Mouse (Mus musculus) NIH3T3 (cell line): ENCODE data around the gene Rad51d.

Experiments used
- DNase-seq: peaks from one replicate; pipeline ENCODE4 v3.0.0-alpha.2; 2012; ENCODE audit warnings: low read depth

Rad51d gene

GRCm38 (mm10) chr11:82891936-82892335 is 1.5 kb upstream of the Rad51d start, which contains the start of gene Fndc8:
Gene Fndc8 (plus strand): TSS chr11:82892124.
- DNase-seq = no peak

- DNase-seq = peak; percentile 57
Measured at GRCm38 (mm10) chr11:82889524-82890341, 681 bp downstream of the Rad51d start.

GRCm38 (mm10) chr11:82888491-82888946 is 1.9 kb downstream of the Rad51d start:
- DNase-seq = peak; percentile 84

GRCm38 (mm10) chr11:82886559-82886958 is 3.9 kb downstream of the Rad51d start:
- peak; percentile 39 for DNase-seq

GRCm38 (mm10) chr11:82883180-82883579 is 7.2 kb downstream of the Rad51d start:
- DNase-seq = no peak

GRCm38 (mm10) chr11:82877726-82878344 is 12.6 kb downstream of the Rad51d start:
- no peak for DNase-seq

GRCm38 (mm10) chr11:82875631-82876030 is 14.8 kb downstream of the Rad51d start:
- DNase-seq = no peak

- DNase-seq = no peak
Measured at GRCm38 (mm10) chr11:82874924-82875323, 15.5 kb downstream of the Rad51d start.

- DNase-seq = peak; percentile 99
Measured at GRCm38 (mm10) chr11:82871031-82871446, 19.4 kb downstream of the Rad51d start, which contains the start of gene Rffl. Gene Rffl (minus strand): TSS chr11:82871210.

GRCm38 (mm10) chr11:82870173-82871030 is 20.0 kb downstream of the Rad51d start:
- peak; percentile 73 for DNase-seq

GRCm38 (mm10) chr11:82869506-82870172 is 20.8 kb downstream of the Rad51d start:
- DNase-seq = no peak

- no peak for DNase-seq
Measured at GRCm38 (mm10) chr11:82867956-82868355, 22.5 kb downstream of the Rad51d start.

- no peak for DNase-seq
Measured at GRCm38 (mm10) chr11:82866850-82867564, 23.4 kb downstream of the Rad51d start.

- DNase-seq = no peak
Measured at GRCm38 (mm10) chr11:82865957-82866356, 24.5 kb downstream of the Rad51d start.

- no peak for DNase-seq
Measured at GRCm38 (mm10) chr11:82863488-82863931, 26.9 kb downstream of the Rad51d start.

- DNase-seq = no peak
Measured at GRCm38 (mm10) chr11:82863059-82863458, 27.4 kb downstream of the Rad51d start.

- no peak for DNase-seq
Measured at GRCm38 (mm10) chr11:82862638-82863037, 27.8 kb downstream of the Rad51d start.

- DNase-seq = peak; percentile 21
Measured at GRCm38 (mm10) chr11:82861558-82861957, 28.9 kb downstream of the Rad51d start.

- no peak for DNase-seq
Measured at GRCm38 (mm10) chr11:82860759-82861158, 29.7 kb downstream of the Rad51d start.

- DNase-seq = no peak
Measured at GRCm38 (mm10) chr11:82857307-82857848, 33.0 kb downstream of the Rad51d start.

- DNase-seq = no peak
Measured at GRCm38 (mm10) chr11:82856032-82856431, 34.4 kb downstream of the Rad51d start.
